Mouse (Mus musculus) adrenal gland, adult 2 months (tissue): ENCODE results near the gene Oscp1. TPM values are rescaled to one million over a fixed set of nuclear protein-coding genes. Genes with fewer than 3 reads are reported as not detected.

Source experiments
- polyA plus RNA-seq: library from polyadenylated mRNA; depleted of rRNA; stranded (reverse); fragments of >200 nt; gene quantifications from 2 replicates; pipeline ENCODE4 v1.2.3, GENCODE M21; 2012; rRNA removed
- total RNA-seq, 2 experiments: library from RNA; stranded (reverse); gene quantifications; 2 replicates each; pipeline ENCODE4 v1.2.3; 2021

The Oscp1 gene
- total and polyA plus RNA-seq, 3 experiments = 2.1 to 10.9 (median 9.5) TPM

Other genes with a start within 250 kb of the Oscp1 start
- gene Csf3r, start 34.0 kb upstream of the Oscp1 start, total RNA-seq = 1 to 10 TPM; 1.5 to 1.6 TPM
- 3.1 TPM in 2 replicates for gene Csf3r, start 34.0 kb upstream of the Oscp1 start, polyA plus RNA-seq
- 100 to 1,000 TPM in 1 of 2 experiments, 10 to 100 TPM in 1; 77.2 to 112 TPM for gene Mrps15, start 11.6 kb upstream of the Oscp1 start, total RNA-seq
- 196 TPM in 2 replicates for gene Mrps15, start 11.6 kb upstream of the Oscp1 start, polyA plus RNA-seq
- gene Lsm10, start 38.1 kb downstream of the Oscp1 start, total RNA-seq = 10 to 100 TPM; 23.4 to 30.7 TPM
- gene Lsm10, start 38.1 kb downstream of the Oscp1 start, polyA plus RNA-seq = 29.3 and 32.5 TPM in 2 replicates
- gene Stk40, start 45.4 kb downstream of the Oscp1 start, total RNA-seq = 10 to 100 TPM; 43.0 to 56.0 TPM
- 33.2 and 33.5 TPM in 2 replicates for gene Stk40, start 45.4 kb downstream of the Oscp1 start, polyA plus RNA-seq
- gene Eva1b, start 89.2 kb downstream of the Oscp1 start, total RNA-seq = 10 to 100 TPM; 13.3 to 35.0 TPM
- 111 and 156 TPM in 2 replicates for gene Eva1b, start 89.2 kb downstream of the Oscp1 start, polyA plus RNA-seq
- 1 to 10 TPM; 2.5 to 3.2 TPM for gene Sh3d21, start 104.9 kb downstream of the Oscp1 start, total RNA-seq
- 1.4 and 1.8 TPM in 2 replicates for gene Sh3d21, start 104.9 kb downstream of the Oscp1 start, polyA plus RNA-seq
- gene Thrap3, start 144.2 kb downstream of the Oscp1 start, total RNA-seq = 100 to 1,000 TPM; 169 to 173 TPM
- 29.1 and 36.8 TPM in 2 replicates for gene Thrap3, start 144.2 kb downstream of the Oscp1 start, polyA plus RNA-seq
- gene Map7d1, start 197.8 kb downstream of the Oscp1 start, total RNA-seq = 10 to 100 TPM; 55.4 to 68.7 TPM
- 98.3 and 98.7 TPM in 2 replicates for gene Map7d1, start 197.8 kb downstream of the Oscp1 start, polyA plus RNA-seq
- gene Trappc3, start 203.8 kb downstream of the Oscp1 start, total RNA-seq = 100 to 1,000 TPM in 1 of 2 experiments, 10 to 100 TPM in 1; 85.8 to 103 TPM
- 16.2 and 16.5 TPM in 2 replicates for gene Trappc3, start 203.8 kb downstream of the Oscp1 start, polyA plus RNA-seq
- gene Col8a2, start 228.2 kb downstream of the Oscp1 start, total RNA-seq = 1 to 10 TPM; 1.4 to 6.1 TPM
- 1.9 TPM in 2 replicates for gene Col8a2, start 228.2 kb downstream of the Oscp1 start, polyA plus RNA-seq